Mouse (Mus musculus): ENCODE results near the gene Hnrnpul2.

- TF ChIP-seq CTCF (conservative IDR thresholded peaks at IDR 0.05; ENCODE audit: low read length) (no peak), POU5F1 (IDR thresholded peaks at IDR 0.05; ENCODE audit: borderline replicate concordance, low read length) (no peak)
These were observed 45.5 kb upstream of the Hnrnpul2 start, which contains the start of gene Tmem179b for GRCm38 (mm10) chr19:8774086-8774835.
